Mouse (Mus musculus) gastrocnemius, adult 8-10 months (tissue): ENCODE results near the gene Enam. TPM values are rescaled to one million over a fixed set of nuclear protein-coding genes. Genes with fewer than 3 reads are reported as not detected.

ENCODE experiments used
- total RNA-seq, 4 experiments: library from RNA; stranded (reverse); gene quantifications; 2 replicates each; pipeline ENCODE4 v1.2.4; 2022

Gene Enam
- total RNA-seq, 4 experiments from 2014 or later, result not detected

Other genes starting within 250 kb of the Enam start
- not detected for gene Gm7714, start 219.1 kb upstream of the Enam start, total RNA-seq
- not detected for gene Prol1, start 170.7 kb upstream of the Enam start, total RNA-seq
- gene Amtn, start 111.9 kb upstream of the Enam start, total RNA-seq, result not detected
- gene Ambn, start 32.0 kb upstream of the Enam start, total RNA-seq, result not detected
- under 1 TPM; 0.13 to 0.48 (median 0.39) TPM for gene Jchain, start 39.9 kb downstream of the Enam start, total RNA-seq
- gene Utp3, start 66.5 kb downstream of the Enam start, total RNA-seq, result 10 to 100 TPM; 17.8 to 28.6 (median 23.8) TPM
- gene Rufy3, start 77.1 kb downstream of the Enam start, total RNA-seq, result 1 to 10 TPM; 5.6 to 6.6 (median 6.4) TPM
- gene Grsf1, start 188.2 kb downstream of the Enam start, total RNA-seq, result 100 to 1,000 TPM; 114 to 130 (median 120) TPM
- 10 to 100 TPM; 16.7 to 21.0 (median 18.1) TPM for gene Mob1b, start 232.9 kb downstream of the Enam start, total RNA-seq